Mouse (Mus musculus) natural killer cell, adult 2 months (primary cell): Measurements from ENCODE around the gene Asxl2.
"Not testable (repeated sequence)": the region's sequence is repeated elsewhere in the genome, so short reads cannot be mapped to it uniquely, and the experiment has no call there.

Experiments
- DNase-seq, 2 experiments: peaks; one replicate each; pipeline ENCODE4 v3.0.0; 2022; ENCODE audit warnings: low spot score in 2 of 2

Gene Asxl2

GRCm38 (mm10) chr12:3427891-3428775 lies 1.5 kb downstream of the Asxl2 start:
- no peak for DNase-seq

- DNase-seq = no peak
Measured at GRCm38 (mm10) chr12:3429681-3430442, 3.2 kb downstream of the Asxl2 start.

GRCm38 (mm10) chr12:3430443-3430753 lies 3.7 kb downstream of the Asxl2 start:
- DNase-seq = no peak

GRCm38 (mm10) chr12:3430985-3431384 lies 4.3 kb downstream of the Asxl2 start:
- peak in 1 of 2 experiments; percentile 6 for DNase-seq

- no peak for DNase-seq
Measured at GRCm38 (mm10) chr12:3433736-3434135, 7.1 kb downstream of the Asxl2 start.

- DNase-seq = no peak
Measured at GRCm38 (mm10) chr12:3436446-3436845, 9.8 kb downstream of the Asxl2 start.

GRCm38 (mm10) chr12:3437815-3438214 lies 11.2 kb downstream of the Asxl2 start:
- DNase-seq = no peak

- DNase-seq = no peak
Measured at GRCm38 (mm10) chr12:3440916-3441315, 14.3 kb downstream of the Asxl2 start.

GRCm38 (mm10) chr12:3441361-3441760 lies 14.7 kb downstream of the Asxl2 start:
- no peak for DNase-seq

GRCm38 (mm10) chr12:3453554-3453953 lies 26.9 kb downstream of the Asxl2 start:
- DNase-seq = no peak

GRCm38 (mm10) chr12:3463087-3463486 lies 36.4 kb downstream of the Asxl2 start:
- no peak for DNase-seq

- no peak for DNase-seq
Measured at GRCm38 (mm10) chr12:3499662-3500061, 73.0 kb downstream of the Asxl2 start.

GRCm38 (mm10) chr12:3500071-3500470 lies 73.4 kb downstream of the Asxl2 start:
- no peak for DNase-seq

GRCm38 (mm10) chr12:3518665-3519297 lies 92.1 kb downstream of the Asxl2 start:
- DNase-seq = no peak

- not testable (repeated sequence) for DNase-seq
Measured at GRCm38 (mm10) chr12:3521806-3522205, 95.1 kb downstream of the Asxl2 start.

GRCm38 (mm10) chr12:3525536-3525935 lies 98.9 kb downstream of the Asxl2 start:
- DNase-seq = no peak

GRCm38 (mm10) chr12:3535446-3535845 lies 108.8 kb downstream of the Asxl2 start:
- not testable (repeated sequence) for DNase-seq

- DNase-seq = no peak
Measured at GRCm38 (mm10) chr12:3537616-3538015, 111.0 kb downstream of the Asxl2 start.

GRCm38 (mm10) chr12:3538036-3538435 lies 111.4 kb downstream of the Asxl2 start:
- no peak for DNase-seq

- DNase-seq = no peak
Measured at GRCm38 (mm10) chr12:3539605-3540004, 112.9 kb downstream of the Asxl2 start.

- DNase-seq = no peak
Measured at GRCm38 (mm10) chr12:3540871-3541270, 114.2 kb downstream of the Asxl2 start.

- no peak for DNase-seq
Measured at GRCm38 (mm10) chr12:3545451-3545850, 118.8 kb downstream of the Asxl2 start.
